Mouse (Mus musculus) large intestine, adult 2 months (tissue): ENCODE measurements around the gene Rmnd1. TPM values are rescaled to one million over a fixed set of nuclear protein-coding genes. Genes with fewer than 3 reads are reported as not detected.

Source experiments
- DNase-seq: peaks from one replicate; pipeline ENCODE4 v3.0.0-alpha.2; 2012; ENCODE audit warnings: low read depth, low spot score
- WGBS: fragments of 180-500 bp; shearing (Covaris S2); methylation state at CpG from one replicate; pipeline ENCODE4 v1.1.7; 2018; 5-methylcytosine and 5-hydroxymethylcytosine counted together
- polyA plus RNA-seq: library from polyadenylated mRNA; depleted of rRNA; stranded (reverse); fragments of >200 nt; gene quantifications from 2 replicates; pipeline ENCODE4 v1.2.3, GENCODE M21; 2012; rRNA removed

Rmnd1 gene
- polyA plus RNA-seq, 1 experiment = 22.6 TPM

GRCm38 (mm10) chr10:4364618-4365017, 67.6 kb downstream of the Rmnd1 start:
- no peak for DNase-seq
- 63% methylated on average over 3 of the region's 3 CpGs for WGBS

GRCm38 (mm10) chr10:4357435-4357834, 74.8 kb downstream of the Rmnd1 start:
- WGBS = 88% methylated on average over 10 of the region's 10 CpGs
- DNase-seq = no peak

GRCm38 (mm10) chr10:4356640-4357039, 75.5 kb downstream of the Rmnd1 start:
- DNase-seq = no peak
- 67% methylated on average over 5 of the region's 5 CpGs for WGBS

- DNase-seq = no peak
- 85% methylated on average over 19 of the region's 19 CpGs for WGBS
Measured at GRCm38 (mm10) chr10:4355882-4356451, 76.2 kb downstream of the Rmnd1 start.

- 82% methylated on average over 38 of the region's 38 CpGs for WGBS
Measured at GRCm38 (mm10) chr10:4354371-4355260, 77.6 kb downstream of the Rmnd1 start.

More at GRCm38 (mm10) chr10:4354371-4355260, 77.6 kb downstream of the Rmnd1 start:
- DNase-seq = no peak

Other genes starting within 250 kb of the Rmnd1 start
- gene Akap12, start 166.0 kb downstream of the Rmnd1 start, polyA plus RNA-seq = 2.7 and 3.9 TPM in 2 replicates
- gene Zbtb2, start 44.3 kb downstream of the Rmnd1 start, polyA plus RNA-seq = 4.5 and 6.7 TPM in 2 replicates
- gene Armt1, start 79 bp upstream of the Rmnd1 start, polyA plus RNA-seq = 9.4 and 9.5 TPM in 2 replicates
- 0.08 and 0.25 TPM in 2 replicates for gene Ccdc170, start 50.1 kb upstream of the Rmnd1 start, polyA plus RNA-seq
- gene Esr1, start 179.2 kb upstream of the Rmnd1 start, polyA plus RNA-seq = 0.30 and 0.36 TPM in 2 replicates